Mouse (Mus musculus): Measurements from ENCODE around the gene Nckap5l. TPM values are rescaled to one million over a fixed set of nuclear protein-coding genes. Genes with fewer than 3 reads are reported as not detected.

Nckap5l gene
- polyA plus RNA-seq, 1 experiment from 2014 or later, result 9.5 TPM

DNA sequence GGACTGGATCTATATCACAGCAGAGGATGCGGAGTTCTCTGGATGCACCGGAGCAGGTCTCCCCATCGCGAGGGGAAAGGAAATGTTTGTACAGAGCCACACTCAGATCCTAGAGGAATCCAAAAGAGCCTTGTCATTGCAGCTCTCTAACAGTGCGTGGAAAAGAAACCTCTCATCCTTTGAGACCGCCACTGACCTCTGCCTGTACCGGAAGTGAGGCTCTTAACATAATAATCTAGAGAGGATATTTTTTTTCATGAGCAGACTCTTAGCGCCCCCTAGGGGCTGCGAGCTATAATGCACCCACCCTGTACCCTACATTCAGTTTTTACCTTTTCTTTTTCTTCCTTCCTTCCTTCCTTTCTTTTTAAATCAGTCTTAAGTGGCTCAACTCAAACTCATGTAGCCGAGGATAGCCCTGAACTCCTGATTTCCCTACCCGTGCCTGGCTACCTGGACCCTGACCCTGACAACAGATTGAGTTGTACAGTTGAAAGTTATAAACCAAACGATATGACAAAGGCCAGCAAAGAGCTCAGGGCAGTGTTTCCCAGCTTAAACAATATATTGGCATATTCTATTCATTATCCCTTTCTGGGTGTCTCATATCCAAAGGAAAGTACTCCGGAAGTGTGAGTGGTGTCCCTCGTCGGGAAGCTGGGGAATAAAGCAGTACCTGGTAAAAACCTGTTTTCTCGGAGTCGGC, 13.6 kb upstream of the Nckap5l start:
- H3K4me2 ChIP-seq (ENCODE audit: low read depth, low read length), result peak overlapping the region; percentile 30; the same call in 1 of the 2 replicates
- H3K27me3 ChIP-seq (ENCODE audit: control insufficient read depth, insufficient read depth, low read depth, low read length), result no peaks in the 10 kb centered on the region
- peaks cover 6% of the 10 kb centered on the region; the same call in 1 of the 2 replicates for H3K36me3 ChIP-seq (ENCODE audit: control insufficient read depth, insufficient read depth, low read length)
- H3K4me3 ChIP-seq (ENCODE audit: low read length), result no peak overlapping the region
- WGBS, result 48% methylated on average over 17 of the region's 17 CpGs
- peaks cover 12% of the 10 kb centered on the region; the same call in 1 of the 2 replicates for H3K4me1 ChIP-seq (replicated peaks; ENCODE audit: control insufficient read depth, insufficient read depth, low read length)
- H3K9ac ChIP-seq (ENCODE audit: low read length), result no peak overlapping the region
- ATAC-seq (ENCODE audit: low read depth), result no peak
- no peak overlapping the region for H3K27ac ChIP-seq (ENCODE audit: low read length)
- H3K9me3 ChIP-seq (ENCODE audit: control insufficient read depth, low read length), result no peaks in the 10 kb centered on the region

GRCm38 (mm10) chr15:99470224-99470761, 12.7 kb upstream of the Nckap5l start:
- whole genome bisulfite sequencing, result 82% methylated on average over 31 of the region's 31 CpGs
- H3K27me3 ChIP-seq (ENCODE audit: control insufficient read depth, insufficient read depth, low read depth, low read length), result no peaks in the 10 kb centered on the region
- no peak overlapping the region; the same call in 1 of the 2 replicates for H3K27ac ChIP-seq (ENCODE audit: low read length)
- H3K9me3 ChIP-seq (ENCODE audit: control insufficient read depth, low read length), result no peaks in the 10 kb centered on the region
- H3K36me3 ChIP-seq (ENCODE audit: control insufficient read depth, insufficient read depth, low read length), result peaks cover 6% of the 10 kb centered on the region; the same call in 1 of the 2 replicates
- ATAC-seq (ENCODE audit: low read depth), result no peak
- H3K4me1 ChIP-seq (replicated peaks; ENCODE audit: control insufficient read depth, insufficient read depth, low read length), result peaks cover 11% of the 10 kb centered on the region; the same call in 1 of the 2 replicates
- no peak overlapping the region for H3K4me2 ChIP-seq (ENCODE audit: low read depth, low read length)
- no peak overlapping the region for H3K9ac ChIP-seq (ENCODE audit: low read length)
- no peak overlapping the region for H3K4me3 ChIP-seq (ENCODE audit: low read length)

GRCm38 (mm10) chr15:99469736-99470135, 12.2 kb upstream of the Nckap5l start:
- H3K9me3 ChIP-seq (ENCODE audit: control insufficient read depth, low read length), result no peaks in the 10 kb centered on the region
- H3K4me3 ChIP-seq (ENCODE audit: low read length), result no peak overlapping the region
- H3K27ac ChIP-seq (ENCODE audit: low read length), result no peak overlapping the region
- no peak overlapping the region for H3K9ac ChIP-seq (ENCODE audit: low read length)
- H3K36me3 ChIP-seq (ENCODE audit: control insufficient read depth, insufficient read depth, low read length), result peaks cover 6% of the 10 kb centered on the region; the same call in 1 of the 2 replicates
- WGBS, result 80% methylated on average over 4 of the region's 4 CpGs
- no peak for ATAC-seq (ENCODE audit: low read depth)
- H3K27me3 ChIP-seq (ENCODE audit: control insufficient read depth, insufficient read depth, low read depth, low read length), result no peaks in the 10 kb centered on the region
- H3K4me1 ChIP-seq (replicated peaks; ENCODE audit: control insufficient read depth, insufficient read depth, low read length), result peaks cover 6% of the 10 kb centered on the region; the same call in 1 of the 2 replicates
- H3K4me2 ChIP-seq (ENCODE audit: low read depth, low read length), result no peak overlapping the region

- 0 out of 2 replicates have a peak, but pooled peaks have one; percentile 20 for ATAC-seq (ENCODE audit: low read depth)
- no peaks in the 10 kb centered on the region for H3K27me3 ChIP-seq (ENCODE audit: control insufficient read depth, insufficient read depth, low read depth, low read length)
- 37% methylated on average over 3 of the region's 3 CpGs for WGBS
- H3K36me3 ChIP-seq (ENCODE audit: control insufficient read depth, insufficient read depth, low read length), result peaks cover 6% of the 10 kb centered on the region; the same call in 1 of the 2 replicates
- no peak overlapping the region for H3K4me3 ChIP-seq (ENCODE audit: low read length)
- no peaks in the 10 kb centered on the region for H3K9me3 ChIP-seq (ENCODE audit: control insufficient read depth, low read length)
- H3K4me1 ChIP-seq (replicated peaks; ENCODE audit: control insufficient read depth, insufficient read depth, low read length), result peaks cover 5% of the 10 kb centered on the region; the same call in 1 of the 2 replicates
- no peak overlapping the region for H3K27ac ChIP-seq (ENCODE audit: low read length)
- no peak overlapping the region for H3K9ac ChIP-seq (ENCODE audit: low read length)
- no peak overlapping the region for H3K4me2 ChIP-seq (ENCODE audit: low read depth, low read length)
Measured at GRCm38 (mm10) chr15:99469067-99469466, 11.5 kb upstream of the Nckap5l start.

- peak; percentile 47; the same call in 1 of the 2 replicates for ATAC-seq (ENCODE audit: low read depth)
- WGBS, result 35% methylated on average over 13 of the region's 13 CpGs
- peak overlapping the region; percentile 53 for H3K27ac ChIP-seq (ENCODE audit: low read length)
Measured at GRCm38 (mm10) chr15:99463194-99463593, 5.6 kb upstream of the Nckap5l start.

GRCm38 (mm10) chr15:99456963-99457605, 464 bp downstream of the Nckap5l start:
- peak overlapping the region; percentile 88 for H3K4me2 ChIP-seq (ENCODE audit: low read depth, low read length)
- no peaks in the 10 kb centered on the region for H3K36me3 ChIP-seq (ENCODE audit: control insufficient read depth, insufficient read depth, low read length)
- peak; percentile 77 for ATAC-seq (ENCODE audit: low read depth)
- H3K9ac ChIP-seq (ENCODE audit: low read length), result peak overlapping the region; percentile 79
- H3K27ac ChIP-seq (ENCODE audit: low read length), result peak overlapping the region; percentile 87
- H3K4me1 ChIP-seq (replicated peaks; ENCODE audit: control insufficient read depth, insufficient read depth, low read length), result peaks cover 36% of the 10 kb centered on the region
- no peaks in the 10 kb centered on the region for H3K27me3 ChIP-seq (ENCODE audit: control insufficient read depth, insufficient read depth, low read depth, low read length)
- under 1% methylated on average over 40 of the region's 43 CpGs for WGBS
- H3K4me3 ChIP-seq (ENCODE audit: low read length), result peak overlapping the region; percentile 89
- no peaks in the 10 kb centered on the region for H3K9me3 ChIP-seq (ENCODE audit: control insufficient read depth, low read length)

More at GRCm38 (mm10) chr15:99463194-99463593, 5.6 kb upstream of the Nckap5l start:
- Histone ChIP-seq H3K4me2 (ENCODE audit: low read depth, low read length) (peak overlapping the region; percentile 9; the same call in 1 of the 2 replicates), H3K27me3 (ENCODE audit: control insufficient read depth, insufficient read depth, low read depth, low read length) (no peaks in the 10 kb centered on the region), H3K4me1 (replicated peaks; ENCODE audit: control insufficient read depth, insufficient read depth, low read length) (peaks cover 6% of the 10 kb centered on the region), H3K9me3 (ENCODE audit: control insufficient read depth, low read length) (no peaks in the 10 kb centered on the region), H3K36me3 (ENCODE audit: control insufficient read depth, insufficient read depth, low read length) (no peaks in the 10 kb centered on the region), H3K4me3 (ENCODE audit: low read length) (no peak overlapping the region), H3K9ac (ENCODE audit: low read length) (0 out of 2 replicates have a peak overlapping the region, but pooled peaks have one; percentile 7)

- H3K4me2 ChIP-seq (ENCODE audit: low read depth, low read length), result peak overlapping the region; percentile 88
- WGBS, result 11% methylated on average over 7 of the region's 7 CpGs
- no peaks in the 10 kb centered on the region for H3K36me3 ChIP-seq (ENCODE audit: control insufficient read depth, insufficient read depth, low read length)
- no peaks in the 10 kb centered on the region for H3K9me3 ChIP-seq (ENCODE audit: control insufficient read depth, low read length)
- peaks cover 38% of the 10 kb centered on the region for H3K4me1 ChIP-seq (replicated peaks; ENCODE audit: control insufficient read depth, insufficient read depth, low read length)
- ATAC-seq (ENCODE audit: low read depth), result no peak
- H3K4me3 ChIP-seq (ENCODE audit: low read length), result peak overlapping the region; percentile 89
- no peaks in the 10 kb centered on the region for H3K27me3 ChIP-seq (ENCODE audit: control insufficient read depth, insufficient read depth, low read depth, low read length)
- peak overlapping the region; percentile 87 for H3K27ac ChIP-seq (ENCODE audit: low read length)
- peak overlapping the region; percentile 79 for H3K9ac ChIP-seq (ENCODE audit: low read length)
Measured at GRCm38 (mm10) chr15:99456338-99456962, 1.1 kb downstream of the Nckap5l start.

DNA sequence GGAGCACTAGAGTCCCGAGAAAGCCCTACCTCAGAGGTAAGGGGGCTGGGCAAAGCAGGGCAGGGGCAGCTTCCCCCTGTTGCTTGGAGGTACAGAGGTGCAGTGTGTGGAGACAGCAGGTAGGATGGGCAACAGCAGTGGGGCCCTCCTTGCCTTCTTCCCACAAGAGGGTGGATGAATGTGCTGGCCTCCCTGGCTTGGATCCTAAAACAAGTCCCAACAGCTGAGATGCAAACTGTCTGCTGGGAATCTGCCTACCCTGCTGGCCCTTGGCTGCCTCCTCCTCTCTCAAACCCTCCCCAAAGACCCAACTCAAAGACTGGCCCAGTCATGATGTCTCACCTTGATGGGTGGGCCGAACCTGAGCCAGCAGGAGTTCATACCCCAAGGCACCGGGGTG, 2.1 kb downstream of the Nckap5l start:
- Histone ChIP-seq H3K4me3 (ENCODE audit: low read length) (no peak overlapping the region), H3K4me2 (ENCODE audit: low read depth, low read length) (no peak overlapping the region; the same call in 1 of the 2 replicates), H3K9ac (ENCODE audit: low read length) (0 out of 2 replicates have a peak overlapping the region, but pooled peaks have one; percentile 45), H3K27ac (ENCODE audit: low read length) (no peak overlapping the region), H3K27me3 (ENCODE audit: control insufficient read depth, insufficient read depth, low read depth, low read length) (no peaks in the 10 kb centered on the region), H3K4me1 (replicated peaks; ENCODE audit: control insufficient read depth, insufficient read depth, low read length) (peaks cover 42% of the 10 kb centered on the region), H3K36me3 (ENCODE audit: control insufficient read depth, insufficient read depth, low read length) (no peaks in the 10 kb centered on the region), H3K9me3 (ENCODE audit: control insufficient read depth, low read length) (no peaks in the 10 kb centered on the region)
- ATAC-seq (ENCODE audit: low read depth), result no peak
- 84% methylated on average over 3 of the region's 3 CpGs for WGBS

All from lung, embryonic 16.5 days (tissue).